Mouse (Mus musculus) c-Kit-positive CD71-negative TER-119-negative erythroid progenitor cells, embryonic 14.5 days (primary cell): ENCODE results near the gene Cdkn1a.
"Not testable (repeated sequence)": the region's sequence is repeated elsewhere in the genome, so short reads cannot be mapped to it uniquely, and the experiment has no call there.

ENCODE experiments used
- DNase-seq: peaks from one replicate; pipeline ENCODE4 v3.0.0-alpha.2; 2013; ENCODE audit warnings: low read depth

The Cdkn1a gene

GRCm38 (mm10) chr17:29059581-29059980 is 31.2 kb upstream of the Cdkn1a start:
- DNase-seq, result no peak

- no peak for DNase-seq
Measured at GRCm38 (mm10) chr17:29060946-29061345, 29.8 kb upstream of the Cdkn1a start.

GRCm38 (mm10) chr17:29062119-29063035 is 28.4 kb upstream of the Cdkn1a start:
- no peak for DNase-seq

- DNase-seq, result no peak
Measured at GRCm38 (mm10) chr17:29063121-29063987, 27.4 kb upstream of the Cdkn1a start.

- DNase-seq, result no peak
Measured at GRCm38 (mm10) chr17:29063988-29064285, 26.8 kb upstream of the Cdkn1a start.

GRCm38 (mm10) chr17:29065245-29065940 is 25.4 kb upstream of the Cdkn1a start:
- no peak for DNase-seq

- DNase-seq, result no peak
Measured at GRCm38 (mm10) chr17:29065971-29066370, 24.8 kb upstream of the Cdkn1a start.

- not testable (repeated sequence) for DNase-seq
Measured at GRCm38 (mm10) chr17:29067416-29067815, 23.4 kb upstream of the Cdkn1a start.

GRCm38 (mm10) chr17:29067847-29068246 is 22.9 kb upstream of the Cdkn1a start:
- DNase-seq, result no peak

- no peak for DNase-seq
Measured at GRCm38 (mm10) chr17:29069063-29069462, 21.7 kb upstream of the Cdkn1a start.

GRCm38 (mm10) chr17:29071820-29072219 is 19.0 kb upstream of the Cdkn1a start:
- no peak for DNase-seq

GRCm38 (mm10) chr17:29072701-29073307 is 18.0 kb upstream of the Cdkn1a start:
- DNase-seq, result no peak

GRCm38 (mm10) chr17:29073313-29073712 is 17.5 kb upstream of the Cdkn1a start:
- no peak for DNase-seq

- DNase-seq, result no peak
Measured at GRCm38 (mm10) chr17:29074085-29074484, 16.7 kb upstream of the Cdkn1a start.

- DNase-seq, result no peak
Measured at GRCm38 (mm10) chr17:29076235-29076634, 14.5 kb upstream of the Cdkn1a start.

GRCm38 (mm10) chr17:29077786-29078509 is 12.8 kb upstream of the Cdkn1a start:
- DNase-seq, result no peak

GRCm38 (mm10) chr17:29078519-29079383 is 12.0 kb upstream of the Cdkn1a start:
- no peak for DNase-seq

- DNase-seq, result no peak
Measured at GRCm38 (mm10) chr17:29080758-29081617, 9.8 kb upstream of the Cdkn1a start.
